Mouse (Mus musculus) ES-Bruce4 (cell line): Measurements from ENCODE around the gene Neurog2.

Experiments
- CTCF ChIP-seq: IDR thresholded peaks from one replicate; pipeline ENCODE4 v1.8.1; 2011; ENCODE audit warnings: low read depth, low read length
- EP300 ChIP-seq: IDR thresholded peaks from 2 replicates; pipeline ENCODE4 v1.6.1; 2011; ENCODE audit warnings: low read depth, low read length; ENCODE audit not compliant: insufficient read depth
- POLR2A ChIP-seq: IDR thresholded peaks from one replicate; pipeline ENCODE4 v1.8.1; 2011; ENCODE audit warnings: low read length; ENCODE audit not compliant: insufficient read depth

- no peak for TF ChIP-seq CTCF
- TF ChIP-seq EP300: no peak
- TF ChIP-seq POLR2A: no peak
These were observed 5.0 kb upstream of the Neurog2 start for GRCm38 (mm10) chr3:127627956-127628310.
